Mouse (Mus musculus) common myeloid progenitor, adult 5-6 weeks (primary cell): ENCODE measurements at regions not wholly inside any gene's neighbourhood (a gene's known extent, or its start where the extent isn't known, plus 50 kb on each side); places are given as distances from the start of the nearest gene placed in this dataset.
A peak's percentile ranks its signal among the peaks of the same experiment; 100 is the strongest.
"Not testable (repeated sequence)": the region's sequence is repeated elsewhere in the genome, so short reads cannot be mapped to it uniquely, and the experiment has no call there.

Experiments used
- ATAC-seq: replicated peaks from 2 replicates; pipeline ENCODE4 v1.8.0; 2016; ENCODE audit warnings: low read depth, mild to moderate bottlenecking, moderate TSS enrichment, inconsistent platforms; ENCODE audit not compliant: poor library complexity, severe bottlenecking

DNA sequence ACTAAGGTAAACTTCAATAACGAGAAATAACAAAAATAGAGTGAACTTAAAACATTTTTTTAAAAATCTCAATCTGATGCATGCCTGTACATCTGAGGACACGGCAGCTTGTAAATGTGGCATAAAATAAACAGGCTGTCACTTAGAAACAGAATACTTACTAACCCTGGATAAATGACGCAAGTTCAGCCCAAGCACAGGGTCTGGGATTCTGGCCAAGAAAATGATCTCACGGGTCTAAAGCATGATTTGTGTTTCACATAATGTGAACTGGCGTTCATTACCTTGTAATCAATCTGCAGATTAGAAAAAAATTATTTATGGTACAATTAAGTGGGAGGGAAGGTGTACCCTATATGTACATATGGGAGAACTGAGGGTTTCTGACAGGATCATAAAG is 512.1 kb upstream of the Vrk2 start:
- no peak for ATAC-seq

DNA sequence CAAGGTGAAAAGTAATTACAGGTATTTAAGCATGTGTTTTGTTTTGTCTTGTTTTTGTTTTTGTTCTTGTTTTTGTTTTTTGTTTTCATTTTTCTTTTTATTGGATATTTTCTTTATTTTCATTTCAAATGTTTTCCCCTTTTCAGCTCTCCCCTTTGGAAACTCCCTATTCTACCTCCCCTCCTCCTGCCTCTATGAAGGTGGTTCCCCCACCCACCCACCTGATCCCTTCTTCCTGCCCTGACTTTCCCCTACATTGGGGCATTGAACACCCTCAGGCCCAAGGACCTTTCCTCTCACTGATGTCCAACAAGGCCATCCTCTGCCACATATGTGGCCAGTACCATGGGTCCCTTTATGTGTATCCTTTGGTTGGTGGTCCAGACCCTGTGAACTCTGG is 509.1 kb upstream of the Vrk2 start:
- ATAC-seq = no peak

DNA sequence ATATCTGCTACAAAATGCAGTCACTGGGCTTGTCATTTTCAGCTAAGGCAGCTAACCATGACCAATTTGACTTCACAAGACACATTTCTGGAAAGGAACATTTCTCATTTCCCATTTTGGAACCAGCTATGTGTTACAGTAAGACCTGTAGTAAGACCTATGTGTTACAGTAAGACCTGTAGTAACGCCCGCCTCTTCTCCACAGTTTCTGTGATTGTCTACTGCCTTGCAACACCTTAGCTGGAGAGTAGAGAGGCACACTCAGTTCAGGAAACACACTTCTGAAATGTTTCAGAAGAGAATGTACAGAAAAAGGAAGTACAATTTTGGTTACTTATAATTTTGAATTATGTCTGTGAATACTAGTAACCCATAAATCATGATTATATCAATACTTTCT is 508.2 kb upstream of the Vrk2 start:
- ATAC-seq = no peak

DNA sequence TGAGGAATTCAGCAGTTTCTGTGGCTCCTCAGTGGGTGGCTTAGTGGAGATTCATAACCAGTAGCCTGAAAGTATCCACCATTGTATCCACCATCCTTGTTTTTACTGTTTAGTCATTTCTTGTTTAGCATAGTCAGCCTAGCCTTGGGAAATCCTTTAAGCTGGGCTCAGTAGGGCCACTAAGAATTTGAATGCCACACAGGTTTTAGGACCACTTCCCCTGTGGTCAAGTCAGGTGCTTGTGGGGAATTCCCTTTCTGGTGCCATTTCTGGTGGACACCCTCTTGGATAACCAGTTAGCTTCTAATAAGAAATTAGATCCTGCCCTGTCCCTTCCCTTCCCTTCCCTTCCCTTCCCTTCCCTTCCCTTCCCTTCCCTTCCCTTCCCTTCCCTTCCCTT is 502.8 kb upstream of the Vrk2 start:
- no peak for ATAC-seq

DNA sequence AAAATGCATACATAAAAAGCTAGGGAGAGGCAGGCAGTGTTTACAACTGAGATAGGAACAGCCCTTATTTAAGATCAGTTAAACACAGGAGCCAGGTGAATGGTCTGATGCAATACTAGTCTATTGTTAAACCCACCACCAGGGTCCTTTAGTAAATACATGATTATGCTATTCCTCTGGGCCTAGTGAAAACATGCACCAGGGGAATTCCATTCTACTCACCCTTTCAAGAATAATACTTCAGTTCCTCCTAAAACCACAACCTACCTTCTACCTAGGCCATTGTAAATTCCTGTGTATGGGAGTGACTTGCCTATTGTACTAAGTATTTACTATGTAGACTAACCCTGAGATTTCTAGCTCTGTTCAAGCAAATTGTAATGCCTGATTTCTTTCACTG is 501.7 kb upstream of the Vrk2 start:
- not testable (repeated sequence) for ATAC-seq

DNA sequence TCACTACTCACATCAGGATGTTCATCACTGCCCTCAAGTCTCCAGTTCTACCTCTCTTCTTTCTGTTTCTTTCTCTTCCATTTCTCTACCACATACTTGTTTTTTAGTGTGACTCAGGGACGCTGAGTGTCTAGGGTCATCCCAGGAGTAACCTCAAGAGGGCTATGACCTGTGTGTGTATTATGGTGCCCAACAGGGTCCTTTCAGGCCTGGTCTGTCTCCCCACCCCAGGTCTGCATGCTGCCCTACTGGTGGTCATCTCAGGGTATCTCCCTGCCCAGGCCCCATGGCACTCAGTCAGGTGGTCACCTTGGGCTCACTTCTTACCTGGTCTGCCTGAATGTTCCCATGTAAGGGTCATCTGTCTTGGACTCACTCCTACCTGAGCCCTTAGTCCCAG is 492.7 kb upstream of the Vrk2 start:
- no peak for ATAC-seq

DNA sequence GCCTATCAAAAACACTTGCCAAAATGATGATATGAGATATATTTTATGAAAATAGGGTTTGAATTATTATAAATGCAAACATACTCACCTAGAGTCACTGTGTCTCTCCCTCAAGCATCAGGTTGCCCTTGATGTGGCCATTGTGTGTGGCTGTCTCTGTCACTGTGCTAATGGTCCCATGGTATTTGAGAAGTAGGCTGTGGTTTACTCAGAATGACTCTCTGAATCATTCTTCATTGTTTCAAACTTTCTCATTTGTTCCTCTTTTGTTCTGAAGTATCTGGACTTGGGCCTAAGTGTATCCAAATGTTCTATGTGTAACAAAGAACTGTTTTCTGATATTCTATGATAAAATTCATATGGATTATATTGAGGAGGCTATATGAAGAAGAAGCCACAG is 487.4 kb upstream of the Vrk2 start:
- ATAC-seq = no peak

DNA sequence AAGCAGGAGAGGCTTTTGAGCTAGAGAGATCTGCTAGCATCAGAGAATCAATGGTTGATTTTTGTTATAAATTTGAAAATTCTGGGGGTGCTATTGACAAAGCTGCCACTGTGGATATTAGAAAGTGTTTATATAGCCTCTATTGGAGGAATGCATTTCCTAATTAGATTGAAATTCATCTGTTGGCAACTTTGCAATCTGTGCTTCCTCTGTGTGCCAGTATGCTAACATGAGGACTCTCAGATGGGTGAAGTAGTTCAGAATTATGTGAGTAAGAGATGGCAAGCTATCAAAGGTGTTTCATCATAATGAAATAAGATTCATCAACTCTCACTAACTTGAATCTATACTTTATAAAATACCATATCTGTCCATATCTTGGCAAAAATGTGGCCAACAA is 476.6 kb upstream of the Vrk2 start:
- ATAC-seq = no peak

DNA sequence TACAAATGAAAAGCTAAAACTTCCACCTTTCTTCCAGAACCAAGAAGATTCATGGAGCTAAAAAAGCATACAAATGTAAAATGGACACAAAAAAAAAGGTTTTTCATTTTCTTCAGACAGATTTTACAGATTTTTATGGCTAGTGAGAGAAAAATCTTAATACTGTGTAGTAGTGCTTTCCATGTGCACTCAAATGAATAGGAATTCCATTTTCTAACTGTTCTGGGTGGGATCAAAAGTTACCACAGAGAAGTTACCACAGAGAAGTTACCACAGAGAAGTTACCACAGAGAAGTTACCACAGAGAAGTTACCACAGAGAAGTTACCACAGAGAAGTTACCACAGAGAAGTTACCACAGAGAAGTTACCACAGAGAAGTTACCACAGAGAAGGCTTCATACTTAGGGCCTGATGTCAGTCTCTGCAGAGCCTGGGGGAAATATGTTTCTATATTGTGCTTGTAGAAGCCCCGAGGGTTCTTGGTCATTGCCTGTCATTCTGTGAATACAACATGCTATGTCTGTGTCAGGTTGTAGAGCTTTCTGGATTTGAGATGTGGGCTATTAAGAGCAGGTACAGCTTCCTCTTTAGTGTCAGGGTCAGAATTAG is 433.5 kb upstream of the Vrk2 start:
- peak; percentile 65 for ATAC-seq

DNA sequence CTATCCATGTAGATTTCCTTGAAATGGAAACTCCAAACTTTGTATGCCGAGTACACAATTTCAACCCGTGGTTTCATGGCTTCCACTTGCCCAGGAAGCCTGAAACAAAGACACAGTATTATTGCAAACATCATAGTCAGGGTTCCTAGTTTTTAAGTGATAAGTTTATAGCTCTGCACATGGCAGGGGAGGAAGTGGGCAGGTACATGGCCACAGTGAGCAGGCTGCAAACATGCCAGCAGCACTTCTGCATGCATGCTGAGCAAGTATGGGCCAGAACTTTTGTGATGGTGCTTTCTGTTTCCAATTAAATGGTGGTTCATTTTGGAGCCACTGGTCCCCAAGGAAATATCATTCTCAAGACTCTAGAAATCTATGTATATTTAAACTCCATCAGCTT is 431.7 kb upstream of the Vrk2 start:
- ATAC-seq = no peak

DNA sequence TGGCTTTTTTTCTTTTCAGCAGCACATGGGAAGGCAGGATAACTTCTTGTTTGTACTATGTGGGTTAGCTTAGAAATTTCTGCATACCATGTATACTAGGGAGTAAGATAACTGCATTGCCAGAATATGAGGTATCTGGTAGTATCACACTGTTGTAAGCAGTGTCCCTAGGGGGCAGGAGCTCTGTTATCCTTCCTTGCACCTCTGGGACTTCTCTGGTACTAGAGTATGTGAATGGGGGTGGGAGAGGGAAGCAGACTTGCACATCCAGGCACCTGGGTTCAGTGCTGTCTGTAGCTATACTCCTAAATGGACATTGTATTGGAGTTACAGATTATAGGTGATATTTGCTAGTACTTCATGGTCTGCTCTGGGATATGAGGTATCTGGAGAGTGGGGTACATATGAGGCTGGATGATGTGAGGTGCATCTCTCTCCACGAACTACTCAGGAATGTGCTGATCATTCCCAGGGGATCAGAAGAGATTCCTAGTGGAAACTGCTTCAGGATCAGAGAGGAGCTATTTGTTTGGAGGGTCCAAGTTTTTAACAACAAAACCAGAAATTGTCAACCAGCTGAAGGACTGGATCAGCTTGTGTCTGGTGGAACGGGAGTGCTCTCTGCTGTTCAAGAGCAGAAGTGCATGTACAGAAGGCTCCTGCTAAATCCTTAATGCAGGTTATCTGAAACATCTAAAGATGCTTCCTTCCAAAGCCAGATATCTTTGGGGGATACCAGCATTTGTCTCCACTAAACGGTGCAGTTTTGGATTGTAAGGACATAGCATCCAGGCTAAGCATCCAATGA is 402.7 kb upstream of the Vrk2 start:
- no peak for ATAC-seq

DNA sequence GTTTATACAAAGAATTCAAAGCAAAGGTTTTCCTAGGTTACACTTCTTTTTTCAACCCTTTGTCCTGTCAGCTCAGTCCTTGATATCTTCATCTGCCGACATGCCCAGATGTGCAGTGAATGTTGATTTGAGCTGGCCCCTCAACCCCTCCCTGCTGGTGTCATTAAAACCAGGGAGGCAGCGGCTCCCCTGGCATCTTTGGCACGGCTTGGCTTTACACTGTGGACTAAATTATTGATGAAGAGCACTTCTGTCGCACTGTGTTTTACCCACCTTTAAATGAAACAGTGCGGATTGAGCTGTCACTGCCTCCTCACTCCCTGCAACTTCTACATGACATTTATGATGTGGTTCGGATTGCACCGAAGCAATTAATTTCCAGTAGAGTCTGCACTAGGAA is 387.4 kb upstream of the Vrk2 start:
- ATAC-seq = no peak

DNA sequence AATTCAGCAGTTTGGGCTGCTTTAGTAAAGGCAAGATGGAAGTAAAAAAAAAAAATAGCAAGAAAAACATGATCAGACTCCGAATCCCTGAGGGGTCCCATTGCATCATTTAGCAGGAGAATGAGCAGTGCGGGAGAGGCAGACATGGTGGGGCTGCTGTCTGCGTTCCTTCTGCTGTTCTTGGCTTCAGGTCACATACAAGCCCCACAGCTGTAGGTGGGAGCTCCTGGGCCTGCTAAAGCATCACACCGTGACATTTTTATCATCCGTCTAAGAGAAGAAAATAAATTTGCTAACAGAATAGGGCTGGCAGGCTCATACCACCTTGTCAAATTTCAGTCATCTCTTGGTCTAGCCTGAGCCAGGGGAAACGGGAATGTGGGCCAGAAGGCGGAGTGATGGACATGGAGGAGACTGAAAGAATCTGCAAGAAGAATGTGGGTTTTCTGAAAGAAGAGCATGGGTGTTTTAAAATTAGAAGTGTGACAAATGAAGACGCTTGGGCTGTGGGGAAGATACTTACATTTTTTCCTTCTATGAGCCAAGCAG is 378.8 kb upstream of the Vrk2 start:
- no peak for ATAC-seq

DNA sequence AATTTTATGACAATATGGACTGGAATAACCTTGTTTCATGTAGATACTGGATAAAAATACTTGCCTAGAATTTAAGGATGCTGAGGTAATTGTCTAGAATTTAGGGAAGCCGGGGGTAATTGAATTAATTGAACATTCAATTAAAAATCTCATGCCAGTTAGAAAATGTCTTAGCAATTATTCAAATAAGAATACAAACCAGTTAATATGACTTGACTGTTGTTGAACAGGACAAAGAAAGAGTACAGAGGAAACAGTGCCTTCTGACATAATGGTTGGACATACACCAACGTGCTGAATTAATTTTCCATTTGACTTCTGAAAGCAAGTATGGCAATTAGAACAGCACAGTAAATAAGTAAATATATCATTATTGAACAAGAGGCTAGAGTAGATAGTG is 377.4 kb upstream of the Vrk2 start:
- ATAC-seq = no peak

DNA sequence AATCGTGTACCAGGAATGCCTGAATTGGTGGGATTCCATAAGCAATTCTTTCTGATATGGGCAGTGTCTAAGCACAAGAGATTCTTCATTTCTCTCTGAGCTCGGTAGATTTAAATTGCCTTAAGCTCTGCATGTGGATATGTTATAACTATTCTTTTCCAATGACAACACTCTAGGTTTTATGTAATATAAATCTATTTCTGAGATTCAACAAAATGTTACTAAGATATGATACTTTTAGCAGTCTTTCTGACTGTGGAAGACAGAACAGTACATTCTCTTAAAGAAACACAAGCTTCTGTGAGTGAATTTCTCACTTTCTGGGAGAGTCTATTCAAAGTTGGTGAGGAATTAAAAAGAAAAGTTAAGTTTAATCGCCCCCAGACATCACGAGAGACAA is 373.6 kb upstream of the Vrk2 start:
- ATAC-seq = no peak

DNA sequence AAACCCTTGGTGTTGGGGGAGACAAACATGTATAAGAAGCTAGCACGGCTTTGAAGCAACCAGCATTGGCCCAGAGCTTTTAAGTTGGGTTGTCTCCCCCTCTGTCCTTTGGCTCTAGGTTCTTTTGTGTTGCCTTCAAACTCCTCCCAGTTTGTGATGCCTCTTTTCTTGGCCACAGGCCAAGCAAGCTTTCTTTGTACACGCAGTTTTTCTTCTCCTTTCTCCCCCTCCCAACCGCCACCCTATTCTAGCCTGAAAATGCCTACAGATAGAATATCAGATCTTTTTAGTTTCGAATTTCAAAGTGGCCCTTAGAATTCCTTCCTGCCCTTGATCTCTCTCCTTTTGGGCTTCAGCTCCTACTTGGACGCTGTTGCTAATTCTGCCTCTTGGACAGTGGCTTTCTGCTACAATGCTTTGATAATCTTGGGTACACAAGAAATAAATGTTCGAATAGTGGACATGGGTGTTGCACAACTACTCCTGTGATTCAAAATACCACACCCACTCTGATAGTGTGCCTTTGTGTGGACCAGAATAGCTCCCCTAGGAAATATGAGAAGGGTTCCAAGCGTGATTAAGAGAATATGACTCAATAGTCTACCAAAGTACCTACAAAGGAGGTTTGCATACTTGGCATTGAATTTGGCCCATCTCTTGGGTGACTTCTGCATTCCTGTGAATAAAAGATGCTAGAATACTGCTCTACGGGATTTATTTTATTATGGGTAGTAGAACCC is 369.3 kb upstream of the Vrk2 start:
- peak; percentile 24; the same call in 1 of the 2 replicates for ATAC-seq

DNA sequence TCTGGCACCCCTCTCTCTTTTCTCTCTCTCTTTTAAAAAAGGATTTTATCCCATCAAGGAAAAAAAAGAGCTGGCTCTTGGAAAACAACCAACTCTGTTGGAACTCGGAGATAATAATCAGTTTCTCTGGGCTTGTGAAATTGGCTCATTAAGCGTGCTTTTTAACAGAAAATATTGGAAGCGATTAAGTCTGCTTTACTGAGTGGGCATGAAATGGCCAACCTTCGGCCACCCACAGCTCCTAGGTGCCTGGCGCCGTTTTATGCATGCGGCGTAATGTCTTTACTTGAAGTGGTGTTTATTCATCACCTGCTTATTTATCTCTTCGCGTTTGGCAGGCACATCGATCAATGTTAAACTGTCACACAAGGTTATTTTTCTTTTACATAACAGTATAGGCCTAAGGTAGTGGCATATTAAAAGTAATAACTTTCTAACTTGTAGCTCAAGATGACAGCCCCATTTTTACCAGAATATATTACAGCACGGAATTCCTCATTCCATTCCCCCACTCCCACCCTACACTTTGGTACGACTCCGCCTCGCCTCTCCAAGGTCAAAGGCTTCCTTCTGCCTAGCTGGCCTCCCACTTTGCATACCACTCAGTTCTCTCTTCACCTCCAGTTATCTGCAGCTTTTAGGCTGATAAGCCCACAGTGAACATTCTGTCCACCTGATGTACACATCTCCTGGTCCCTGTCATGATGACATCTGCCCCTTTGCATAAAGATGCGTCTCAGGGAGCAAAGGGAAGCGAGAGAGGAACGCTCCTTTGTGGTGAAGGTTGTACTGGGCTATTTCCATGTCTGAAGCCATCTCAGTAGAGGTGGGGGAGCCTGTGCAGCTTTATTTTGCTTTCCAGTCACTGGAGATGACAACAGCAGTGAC is 368.5 kb upstream of the Vrk2 start:
- no peak for ATAC-seq

DNA sequence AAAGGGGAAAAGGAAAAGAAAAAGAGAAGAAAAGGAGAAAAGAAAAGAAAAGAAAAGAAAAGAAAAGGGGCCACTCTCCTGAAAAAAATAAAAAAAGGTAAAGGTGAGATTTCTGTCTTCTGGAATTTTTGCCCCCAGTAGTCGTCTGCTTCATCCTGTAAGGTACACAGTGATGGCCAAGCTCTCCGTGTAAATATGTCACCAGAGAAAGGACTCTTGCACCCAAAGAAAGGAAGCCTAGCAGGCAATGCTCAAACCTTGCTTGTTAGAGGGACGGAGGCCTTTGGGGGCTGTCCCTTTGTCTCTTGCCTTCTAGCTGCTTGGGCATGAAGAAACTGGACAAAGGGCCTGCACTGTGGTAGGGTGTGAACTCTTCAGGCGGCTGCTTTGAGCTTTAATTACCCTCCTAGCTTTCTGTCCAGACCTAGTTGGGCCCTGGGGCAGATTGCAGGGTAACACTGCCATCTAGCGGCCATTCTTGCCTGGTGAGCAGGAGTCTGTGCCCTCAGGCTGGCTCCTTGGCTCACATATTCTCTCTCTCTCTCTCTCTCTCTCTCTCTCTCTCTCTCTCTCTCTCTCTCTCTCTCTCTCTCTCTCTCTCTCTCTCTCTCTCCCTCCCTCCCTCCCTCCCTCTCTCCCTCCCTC is 367.7 kb upstream of the Vrk2 start:
- peak; percentile 98 for ATAC-seq

DNA sequence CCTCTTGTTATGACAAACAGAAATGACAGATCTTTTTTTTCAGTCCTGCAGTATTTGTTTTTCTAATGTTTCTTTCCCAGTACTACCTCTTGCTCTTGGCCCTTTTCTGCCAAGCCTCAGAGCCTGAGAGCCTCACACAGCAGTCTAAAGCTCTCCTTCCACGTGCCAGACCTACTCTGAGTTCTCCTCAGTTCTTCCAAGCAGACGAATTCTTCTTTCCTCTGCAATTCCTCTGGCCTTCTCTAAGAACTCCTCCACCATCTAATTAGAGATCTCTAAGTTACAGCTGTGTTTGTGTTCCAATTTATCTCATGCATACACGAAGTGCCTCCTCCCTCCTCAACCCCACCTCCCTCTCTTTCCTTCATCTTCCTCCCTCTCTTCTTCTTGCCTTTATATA is 362.4 kb upstream of the Vrk2 start:
- ATAC-seq = no peak

DNA sequence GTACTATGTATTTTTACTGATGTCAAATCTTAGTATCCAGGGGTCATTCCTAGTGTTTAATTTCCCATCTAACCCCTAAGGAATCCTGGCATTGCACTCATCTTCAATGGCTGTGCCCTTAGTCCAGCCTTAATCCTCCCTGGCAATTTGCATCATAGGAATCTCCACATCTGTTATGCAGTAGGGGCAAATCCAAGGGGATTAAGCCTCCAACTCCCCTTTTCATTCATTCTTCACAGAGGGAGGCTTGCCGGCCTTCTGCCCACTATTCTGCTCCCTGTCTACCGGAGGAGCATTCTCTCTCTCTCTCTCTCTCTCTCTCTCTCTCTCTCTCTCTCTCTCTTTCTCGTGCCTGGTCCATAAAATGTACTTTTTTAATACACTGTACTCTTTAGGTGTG is 338.0 kb upstream of the Vrk2 start:
- no peak for ATAC-seq
